Mouse (Mus musculus): ENCODE results near the gene Grsf1. TPM values are rescaled to one million over a fixed set of nuclear protein-coding genes. Genes with fewer than 3 reads are reported as not detected.

The Grsf1 gene
- polyA plus RNA-seq, 1 experiment from 2014 or later, result 64.6 TPM

GRCm38 (mm10) chr5:88680567-88680966, 4.6 kb upstream of the Grsf1 start:
- Histone ChIP-seq H3K27ac (replicated peaks; ENCODE audit: low read depth, low read length) (no peak overlapping the region), H3K9ac (ENCODE audit: low read depth, low read length) (no peak overlapping the region), H3K9me3 (ENCODE audit: control insufficient read depth, low read length) (no peaks in the 10 kb centered on the region), H3K4me2 (ENCODE audit: low read depth, low read length) (no peak overlapping the region), H3K4me1 (ENCODE audit: control insufficient read depth, insufficient read depth, low read length) (peaks cover 3% of the 10 kb centered on the region; the same call in 1 of the 2 replicates), H3K4me3 (ENCODE audit: low read depth, low read length) (no peak overlapping the region), H3K27me3 (replicated peaks; ENCODE audit: control insufficient read depth, insufficient read depth, low read length) (no peaks in the 10 kb centered on the region), H3K36me3 (ENCODE audit: control insufficient read depth, insufficient read depth, low read length) (no peaks in the 10 kb centered on the region)
- WGBS, result 88% methylated on average over 6 of the region's 6 CpGs
- ATAC-seq (ENCODE audit: low read depth) (no peak), DNase-seq (ENCODE audit: low spot score) (no peak)

- Histone ChIP-seq H3K9ac (ENCODE audit: low read depth, low read length) (no peak overlapping the region), H3K4me2 (ENCODE audit: low read depth, low read length) (no peak overlapping the region), H3K4me1 (ENCODE audit: control insufficient read depth, insufficient read depth, low read length) (peaks cover 7% of the 10 kb centered on the region; the same call in 1 of the 2 replicates), H3K27ac (replicated peaks; ENCODE audit: low read depth, low read length) (no peak overlapping the region), H3K4me3 (ENCODE audit: low read depth, low read length) (no peak overlapping the region), H3K27me3 (replicated peaks; ENCODE audit: control insufficient read depth, insufficient read depth, low read length) (no peaks in the 10 kb centered on the region), H3K9me3 (ENCODE audit: control insufficient read depth, low read length) (no peaks in the 10 kb centered on the region), H3K36me3 (ENCODE audit: control insufficient read depth, insufficient read depth, low read length) (no peaks in the 10 kb centered on the region)
- ATAC-seq (ENCODE audit: low read depth) (no peak), DNase-seq (ENCODE audit: low spot score) (no peak)
- WGBS, result 28% methylated on average over 6 of the region's 6 CpGs
These were observed 3.4 kb upstream of the Grsf1 start for GRCm38 (mm10) chr5:88679341-88679740.

- H3K4me1 ChIP-seq (ENCODE audit: control insufficient read depth, insufficient read depth, low read length), result peaks cover 8% of the 10 kb centered on the region; the same call in 1 of the 2 replicates
- H3K27ac ChIP-seq (replicated peaks; ENCODE audit: low read depth, low read length), result no peak overlapping the region
- 58% methylated on average over 7 of the region's 7 CpGs for WGBS
- H3K4me3 ChIP-seq (ENCODE audit: low read depth, low read length), result no peak overlapping the region
- ATAC-seq (ENCODE audit: low read depth), result no peak
- no peaks in the 10 kb centered on the region for H3K36me3 ChIP-seq (ENCODE audit: control insufficient read depth, insufficient read depth, low read length)
- no peak overlapping the region for H3K9ac ChIP-seq (ENCODE audit: low read depth, low read length)
- H3K4me2 ChIP-seq (ENCODE audit: low read depth, low read length), result no peak overlapping the region
- no peaks in the 10 kb centered on the region for H3K9me3 ChIP-seq (ENCODE audit: control insufficient read depth, low read length)
- DNase-seq (ENCODE audit: low spot score), result peak; percentile 7
- H3K27me3 ChIP-seq (replicated peaks; ENCODE audit: control insufficient read depth, insufficient read depth, low read length), result no peaks in the 10 kb centered on the region
These were observed 3.0 kb upstream of the Grsf1 start for GRCm38 (mm10) chr5:88678929-88679328.

- 1% methylated on average over 17 of the region's 47 CpGs for WGBS
- Histone ChIP-seq H3K4me2 (ENCODE audit: low read depth, low read length) (peak overlapping the region; percentile 82), H3K9ac (ENCODE audit: low read depth, low read length) (peak overlapping the region; percentile 98), H3K36me3 (ENCODE audit: control insufficient read depth, insufficient read depth, low read length) (peaks cover 30% of the 10 kb centered on the region), H3K4me1 (ENCODE audit: control insufficient read depth, insufficient read depth, low read length) (peaks cover 8% of the 10 kb centered on the region; the same call in 1 of the 2 replicates), H3K27ac (replicated peaks; ENCODE audit: low read depth, low read length) (peak overlapping the region; percentile 96), H3K27me3 (replicated peaks; ENCODE audit: control insufficient read depth, insufficient read depth, low read length) (no peaks in the 10 kb centered on the region), H3K4me3 (ENCODE audit: low read depth, low read length) (peak overlapping the region; percentile 94), H3K9me3 (ENCODE audit: control insufficient read depth, low read length) (no peaks in the 10 kb centered on the region)
- peak; percentile 5 for DNase-seq (ENCODE audit: low spot score)
- peak; percentile 5; the same call in 1 of the 2 replicates for ATAC-seq (ENCODE audit: low read depth)
These were observed 1.1 kb downstream of the Grsf1 start for GRCm38 (mm10) chr5:88674703-88675442.

- Histone ChIP-seq H3K27ac (replicated peaks; ENCODE audit: low read depth, low read length) (no peak overlapping the region), H3K4me1 (ENCODE audit: control insufficient read depth, insufficient read depth, low read length) (no peaks in the 10 kb centered on the region), H3K36me3 (ENCODE audit: control insufficient read depth, insufficient read depth, low read length) (peaks cover 94% of the 10 kb centered on the region), H3K9me3 (ENCODE audit: control insufficient read depth, low read length) (no peaks in the 10 kb centered on the region), H3K27me3 (replicated peaks; ENCODE audit: control insufficient read depth, insufficient read depth, low read length) (no peaks in the 10 kb centered on the region), H3K9ac (ENCODE audit: low read depth, low read length) (no peak overlapping the region), H3K4me2 (ENCODE audit: low read depth, low read length) (no peak overlapping the region), H3K4me3 (ENCODE audit: low read depth, low read length) (no peak overlapping the region)
- ATAC-seq (ENCODE audit: low read depth), result no peak
- WGBS, result 88% methylated on average over 5 of the region's 5 CpGs
- DNase-seq (ENCODE audit: low spot score), result no peak
These were observed 12.1 kb downstream of the Grsf1 start for GRCm38 (mm10) chr5:88663875-88664274.

GRCm38 (mm10) chr5:88663151-88663550, 12.8 kb downstream of the Grsf1 start:
- WGBS, result 97% methylated on average over 3 of the region's 3 CpGs
- Histone ChIP-seq H3K27ac (replicated peaks; ENCODE audit: low read depth, low read length) (no peak overlapping the region), H3K9ac (ENCODE audit: low read depth, low read length) (no peak overlapping the region), H3K4me2 (ENCODE audit: low read depth, low read length) (no peak overlapping the region), H3K36me3 (ENCODE audit: control insufficient read depth, insufficient read depth, low read length) (peaks cover 94% of the 10 kb centered on the region), H3K4me3 (ENCODE audit: low read depth, low read length) (no peak overlapping the region), H3K4me1 (ENCODE audit: control insufficient read depth, insufficient read depth, low read length) (no peaks in the 10 kb centered on the region), H3K27me3 (replicated peaks; ENCODE audit: control insufficient read depth, insufficient read depth, low read length) (no peaks in the 10 kb centered on the region), H3K9me3 (ENCODE audit: control insufficient read depth, low read length) (no peaks in the 10 kb centered on the region)
- no peak for ATAC-seq (ENCODE audit: low read depth)
- DNase-seq (ENCODE audit: low spot score), result no peak

- Histone ChIP-seq H3K4me2 (ENCODE audit: low read depth, low read length) (no peak overlapping the region), H3K9ac (ENCODE audit: low read depth, low read length) (no peak overlapping the region), H3K4me3 (ENCODE audit: low read depth, low read length) (no peak overlapping the region), H3K9me3 (ENCODE audit: control insufficient read depth, low read length) (no peaks in the 10 kb centered on the region), H3K36me3 (ENCODE audit: control insufficient read depth, insufficient read depth, low read length) (peaks cover 83% of the 10 kb centered on the region), H3K27me3 (replicated peaks; ENCODE audit: control insufficient read depth, insufficient read depth, low read length) (no peaks in the 10 kb centered on the region), H3K4me1 (ENCODE audit: control insufficient read depth, insufficient read depth, low read length) (no peaks in the 10 kb centered on the region), H3K27ac (replicated peaks; ENCODE audit: low read depth, low read length) (no peak overlapping the region)
- 100% methylated on average over 1 of the region's 1 CpGs for WGBS
- no peak for ATAC-seq (ENCODE audit: low read depth)
- DNase-seq (ENCODE audit: low spot score), result no peak
These were observed 18.1 kb downstream of the Grsf1 start for GRCm38 (mm10) chr5:88657868-88658267.

DNA sequence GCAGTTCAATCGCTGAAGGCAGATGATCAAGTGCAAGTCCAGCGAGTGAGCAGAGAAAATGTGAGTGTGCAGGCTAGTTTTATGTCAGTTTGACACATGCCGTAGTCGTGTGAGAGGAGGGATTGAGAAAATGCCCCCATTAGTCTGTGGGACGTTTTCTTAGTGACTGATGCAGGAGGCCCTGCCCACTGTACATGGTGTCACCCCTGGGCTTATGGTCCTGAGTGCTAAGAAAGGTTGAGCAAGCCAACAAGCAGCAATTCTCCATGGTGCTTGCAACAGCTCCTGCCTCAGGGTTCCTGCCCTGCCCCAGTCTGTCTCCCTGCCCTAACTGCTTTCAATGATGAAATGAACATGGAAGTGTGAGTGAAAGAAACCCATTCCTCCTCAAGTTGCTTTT, 23.4 kb downstream of the Grsf1 start:
- H3K27me3 ChIP-seq (replicated peaks; ENCODE audit: control insufficient read depth, insufficient read depth, low read length), result no peaks in the 10 kb centered on the region
- no peak overlapping the region for H3K9ac ChIP-seq (ENCODE audit: low read depth, low read length)
- no peak overlapping the region for H3K27ac ChIP-seq (replicated peaks; ENCODE audit: low read depth, low read length)
- 78% methylated on average over 5 of the region's 5 CpGs for WGBS
- H3K4me2 ChIP-seq (ENCODE audit: low read depth, low read length), result no peak overlapping the region
- ATAC-seq (ENCODE audit: low read depth), result no peak
- DNase-seq (ENCODE audit: low spot score), result no peak
- H3K36me3 ChIP-seq (ENCODE audit: control insufficient read depth, insufficient read depth, low read length), result peaks cover 77% of the 10 kb centered on the region
- no peaks in the 10 kb centered on the region for H3K9me3 ChIP-seq (ENCODE audit: control insufficient read depth, low read length)
- H3K4me1 ChIP-seq (ENCODE audit: control insufficient read depth, insufficient read depth, low read length), result no peaks in the 10 kb centered on the region
- no peak overlapping the region for H3K4me3 ChIP-seq (ENCODE audit: low read depth, low read length)

Data from embryonic facial prominence, embryonic 14.5 days (tissue).